Mouse (Mus musculus) stomach, embryonic 14.5 days (tissue): Measurements from ENCODE around the gene Ppil2. TPM values are rescaled to one million over a fixed set of nuclear protein-coding genes. Genes with fewer than 3 reads are reported as not detected.
A peak's percentile ranks its signal among the peaks of the same experiment; 100 is the strongest.

Experiments used
- ATAC-seq: fragments of 200-750 bp; cut with Nextera tagmentation; 2 replicates; pipeline ENCODE4 v1.8.0; 2017; ENCODE audit warnings: low read depth, moderate TSS enrichment; ENCODE audit not compliant: insufficient number of reproducible peaks, insufficient read depth, low FRiP score
- H3K27ac ChIP-seq: fragments of 300-500 bp; sonication (generic); 2 replicates; pipeline ENCODE4 v1.5.1; 2014; ENCODE audit warnings: mild to moderate bottlenecking, low read length, moderate library complexity, mixed read lengths
- H3K27me3 ChIP-seq: fragments of 300-500 bp; sonication (generic); 2 replicates; pipeline ENCODE4 v1.6.1; 2014; ENCODE audit warnings: low read length, control low read depth, mixed read lengths; ENCODE audit not compliant: control insufficient read depth, insufficient read depth
- H3K36me3 ChIP-seq: fragments of 300-500 bp; sonication (generic); 2 replicates; pipeline ENCODE4 v1.6.1; 2014; ENCODE audit warnings: mild to moderate bottlenecking, control low read depth, low read length, moderate library complexity, mixed read lengths; ENCODE audit not compliant: control insufficient read depth, insufficient read depth
- H3K4me1 ChIP-seq: fragments of 300-500 bp; sonication (generic); 2 replicates; pipeline ENCODE4 v1.6.1; 2014; ENCODE audit warnings: low read length, control low read depth, mixed read lengths; ENCODE audit not compliant: control insufficient read depth, insufficient read depth
- H3K4me2 ChIP-seq: fragments of 300-500 bp; sonication (generic); replicated peaks from 2 replicates; pipeline ENCODE4 v1.6.1; 2014; ENCODE audit warnings: low read depth, low read length, control low read depth
- H3K4me3 ChIP-seq: fragments of 300-500 bp; sonication (generic); 2 replicates; pipeline ENCODE4 v1.5.1; 2014; ENCODE audit warnings: low read depth, low read length, control low read depth
- H3K9ac ChIP-seq: fragments of 300-500 bp; sonication (generic); replicated peaks from 2 replicates; pipeline ENCODE4 v1.6.1; 2014; ENCODE audit warnings: low read depth, mild to moderate bottlenecking, control low read depth, low read length, moderate library complexity, mixed read lengths
- H3K9me3 ChIP-seq: fragments of 300-500 bp; sonication (generic); 2 replicates; pipeline ENCODE4 v1.6.1; 2016; ENCODE audit warnings: low read depth, low read length, control low read depth; ENCODE audit not compliant: control insufficient read depth
- WGBS: fragments of 180-500 bp; shearing (Covaris S2); extraction: QIAGEN DNeasy Blood & Tissue Kit; methylation state at CpG from one replicate; pipeline ENCODE4 v1.1.7; 2014; 5-methylcytosine and 5-hydroxymethylcytosine counted together
- polyA plus RNA-seq: library from polyadenylated mRNA; unstranded; fragments of >200 nt; fragmentation: Nextera tagmentation; extraction: Ambion mirVana; gene quantifications from 2 replicates; pipeline ENCODE4 v1.2.1, GENCODE M21; 2014

Ppil2 gene
- polyA plus RNA-seq: 134 and 136 TPM in 2 replicates

DNA sequence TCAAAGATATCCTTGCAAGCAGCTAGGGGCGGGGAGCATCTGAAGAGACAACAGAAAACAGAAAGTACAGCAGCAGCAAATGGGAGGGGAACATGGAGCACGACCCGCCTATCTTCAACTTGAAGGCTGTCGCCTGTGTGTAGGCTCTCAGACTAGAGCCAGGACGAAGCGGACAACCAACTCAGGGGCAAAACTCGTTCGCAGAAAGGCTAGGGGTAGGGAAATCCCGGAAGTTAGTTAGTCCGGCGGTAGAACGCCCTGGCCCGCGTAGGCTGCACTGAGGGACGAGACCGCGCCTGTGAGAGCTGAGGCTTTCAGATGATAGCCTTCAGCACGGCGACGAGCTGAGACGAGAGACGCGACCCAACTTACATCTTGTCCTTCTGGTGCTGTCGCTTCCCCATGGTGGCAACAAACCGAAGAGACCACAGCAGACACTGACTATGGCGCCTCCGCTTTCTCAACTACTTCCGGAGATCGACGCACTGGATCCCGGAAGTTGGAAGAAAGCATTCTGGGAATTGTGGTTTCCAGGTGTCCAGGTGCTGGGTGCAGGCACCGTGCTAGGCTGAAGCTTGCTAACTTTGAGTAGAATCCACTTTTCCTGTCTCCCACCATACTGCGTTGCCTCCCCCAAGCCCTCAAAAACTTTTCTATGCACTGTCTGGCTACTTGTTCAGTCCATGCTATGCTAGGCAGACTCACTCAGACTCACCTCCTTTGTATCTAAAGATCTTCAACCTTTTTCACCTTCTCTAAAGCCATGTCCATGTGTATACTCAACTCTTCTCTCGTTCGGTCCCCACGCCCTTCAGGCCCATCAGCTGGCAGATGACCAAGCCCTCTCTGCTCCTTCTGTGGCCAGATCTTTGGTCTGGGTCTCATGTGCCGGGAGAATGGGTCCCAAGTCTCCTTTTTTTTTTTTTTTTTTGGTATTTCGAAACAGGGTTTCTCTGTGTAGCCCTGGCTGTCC, at the start of gene Ppil2:
TSS of gene Ppil2 (minus strand) at position 487 of the 973 bp plus-strand sequence.
- Histone ChIP-seq H3K9ac (peak within 1 kb of the TSS; percentile 68), H3K9me3 (no peaks in the 10 kb centered on the region), H3K27me3 (no peaks in the 10 kb centered on the region), H3K4me3 (peak within 1 kb of the TSS; percentile 92), H3K4me1 (peaks cover 6% of the 10 kb centered on the region; the same call in 1 of the 2 replicates), H3K27ac (peak within 1 kb of the TSS; percentile 33; the same call in 1 of the 2 replicates), H3K36me3 (peaks cover 26% of the 10 kb centered on the region), H3K4me2 (peak within 1 kb of the TSS; percentile 60)
- WGBS: 8% methylated on average over 38 of the region's 38 CpGs
- ATAC-seq: peak; percentile 71; the same call in 1 of the 2 replicates

DNA sequence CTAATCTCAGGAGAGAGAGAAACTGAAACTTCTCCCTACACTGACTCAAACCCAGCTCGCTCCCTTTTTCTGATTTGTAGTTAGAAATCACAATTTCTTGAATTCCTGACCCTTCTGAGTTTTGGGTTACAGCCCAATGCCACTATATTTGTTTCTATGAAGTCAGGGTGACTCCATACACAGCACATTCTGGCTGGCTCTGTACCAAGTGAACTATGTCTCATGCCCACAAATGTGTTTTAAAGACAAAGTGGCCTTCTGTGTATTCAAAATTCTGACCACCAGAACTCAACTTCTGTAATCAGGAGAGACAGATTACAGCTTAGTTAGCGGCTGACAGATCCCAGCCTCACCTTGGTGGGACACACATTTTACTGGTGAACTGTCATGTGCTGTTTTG, 43.3 kb upstream of the Ppil2 start:
- Histone ChIP-seq H3K9me3 (no peaks in the 10 kb centered on the region), H3K9ac (no peak overlapping the region), H3K27ac (no peak overlapping the region), H3K27me3 (no peaks in the 10 kb centered on the region), H3K4me1 (no peaks in the 10 kb centered on the region), H3K4me2 (no peak overlapping the region), H3K4me3 (no peak overlapping the region), H3K36me3 (peaks cover 44% of the 10 kb centered on the region)
- ATAC-seq: no peak
- WGBS: 88% methylated on average over 2 of the region's 2 CpGs

DNA sequence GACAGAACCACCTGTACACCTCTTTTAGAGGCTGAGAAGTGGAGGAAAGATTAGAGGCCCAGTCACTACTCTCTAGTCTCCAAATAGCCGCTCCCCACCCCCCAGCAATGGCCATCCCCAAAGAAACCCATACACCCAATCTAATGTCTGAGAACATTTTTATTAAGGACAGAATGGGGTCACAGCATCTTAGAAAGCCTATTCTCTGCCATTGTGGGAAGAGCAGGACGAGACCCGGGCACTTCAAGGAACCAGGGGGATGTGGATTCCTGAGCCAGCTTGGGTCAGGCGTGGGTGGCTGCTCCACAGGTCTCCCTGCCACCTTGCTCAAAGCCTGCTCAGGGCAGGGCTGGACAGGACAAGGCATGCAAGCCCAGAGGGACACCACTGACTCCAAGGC, 40.8 kb upstream of the Ppil2 start:
- Histone ChIP-seq H3K4me1 (peaks cover 10% of the 10 kb centered on the region; the same call in 1 of the 2 replicates), H3K36me3 (peaks cover 26% of the 10 kb centered on the region), H3K4me2 (no peak overlapping the region), H3K4me3 (no peak overlapping the region), H3K27me3 (no peaks in the 10 kb centered on the region), H3K27ac (no peak overlapping the region), H3K9me3 (no peaks in the 10 kb centered on the region), H3K9ac (no peak overlapping the region)
- WGBS: 96% methylated on average over 4 of the region's 4 CpGs
- ATAC-seq: no peak

DNA sequence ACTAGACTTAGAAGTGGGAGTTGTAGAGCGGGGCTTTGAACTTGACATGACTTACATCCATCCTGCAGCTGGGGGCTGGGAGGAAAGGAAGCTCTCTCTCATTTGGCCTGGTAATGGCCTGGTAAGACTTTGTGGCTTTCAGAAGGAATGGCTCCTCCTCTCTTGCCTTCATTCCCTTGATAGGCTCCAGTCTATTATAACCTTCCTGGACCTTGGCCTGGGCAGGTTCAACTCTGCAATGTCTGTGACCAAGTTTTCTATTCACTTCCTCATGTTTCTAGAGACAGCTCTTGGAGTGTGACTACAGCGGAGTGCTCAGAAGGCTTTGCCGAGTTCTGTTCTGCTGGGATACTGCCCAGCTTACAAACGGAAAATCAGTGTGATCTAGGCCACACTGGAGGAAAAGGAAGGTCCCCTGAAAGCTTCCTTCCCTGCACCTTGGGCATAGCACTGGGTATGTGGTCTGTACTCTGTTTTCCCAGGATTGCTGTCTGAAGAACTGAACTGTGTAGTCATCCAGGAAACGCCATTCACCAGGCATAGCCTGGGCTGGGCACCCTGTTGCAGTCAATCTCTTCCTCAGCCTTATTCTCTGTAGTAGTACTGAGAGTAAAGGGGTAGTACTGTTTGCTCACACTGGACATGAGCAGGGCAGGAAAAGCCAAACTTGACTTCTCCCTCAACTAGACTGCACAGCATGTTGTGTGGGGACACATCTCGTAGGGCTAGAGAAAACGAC, 39.6 kb upstream of the Ppil2 start:
- Histone ChIP-seq H3K4me2 (no peak overlapping the region), H3K9me3 (no peaks in the 10 kb centered on the region), H3K36me3 (peaks cover 26% of the 10 kb centered on the region), H3K4me3 (no peak overlapping the region), H3K27me3 (no peaks in the 10 kb centered on the region), H3K4me1 (peaks cover 10% of the 10 kb centered on the region; the same call in 1 of the 2 replicates), H3K27ac (no peak overlapping the region), H3K9ac (no peak overlapping the region)
- 82% methylated on average over 7 of the region's 7 CpGs for WGBS
- no peak for ATAC-seq

DNA sequence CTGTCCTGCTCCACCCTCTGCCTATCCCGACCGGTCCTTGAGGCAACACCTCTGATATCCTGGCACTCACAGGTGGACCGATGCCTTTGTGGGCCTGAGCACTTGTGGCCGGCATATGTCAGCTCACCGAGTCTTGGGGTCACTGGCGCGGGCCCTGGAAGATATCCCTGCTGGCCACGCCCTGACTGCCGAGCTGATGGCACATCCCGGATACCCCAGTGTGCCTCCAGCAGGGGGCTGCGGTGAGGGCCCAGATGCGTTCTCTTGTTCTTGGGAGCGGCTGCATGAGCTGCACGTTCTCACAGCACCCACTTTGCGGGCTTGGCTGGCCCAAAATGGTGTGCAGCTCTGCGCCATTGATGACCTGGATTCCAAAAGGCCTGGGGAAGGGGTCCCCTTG, 37.0 kb upstream of the Ppil2 start:
- Histone ChIP-seq H3K36me3 (peaks cover 11% of the 10 kb centered on the region; the same call in 1 of the 2 replicates), H3K27me3 (no peaks in the 10 kb centered on the region), H3K9ac (no peak overlapping the region)

DNA sequence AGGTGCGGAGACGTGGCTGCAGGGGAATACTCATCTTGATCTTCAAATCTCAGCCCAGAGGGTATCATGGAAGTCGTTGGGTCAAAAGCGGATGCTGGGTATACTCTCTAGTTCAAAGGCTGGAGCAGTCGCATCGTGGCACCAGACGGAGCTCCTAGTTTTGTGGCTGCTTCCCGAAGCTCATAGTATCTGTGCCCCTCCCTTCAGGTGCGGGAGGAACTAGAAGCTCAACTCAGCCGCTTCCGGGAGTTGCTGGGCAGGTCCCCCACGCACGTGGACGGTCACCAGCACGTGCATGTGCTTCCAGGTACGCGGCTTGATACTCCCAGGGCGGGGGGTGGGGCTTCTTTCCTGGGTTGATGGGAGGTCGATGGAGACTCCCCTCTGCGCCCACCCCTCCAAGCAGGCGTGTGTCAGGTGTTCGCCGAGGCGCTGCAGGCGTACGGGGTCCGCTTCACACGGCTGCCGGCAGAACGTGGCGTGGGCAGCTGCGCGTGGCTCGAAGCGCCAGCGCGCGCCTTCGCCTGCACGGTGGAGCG, 36.4 kb upstream of the Ppil2 start:
- peak; percentile 20; the same call in 1 of the 2 replicates for ATAC-seq

More for the DNA sequence above, 37.0 kb upstream of the Ppil2 start:
- WGBS: 13% methylated on average over 16 of the region's 16 CpGs
- Histone ChIP-seq H3K4me3 (peak overlapping the region; percentile 52), H3K4me2 (peak overlapping the region; percentile 99), H3K4me1 (peaks cover 10% of the 10 kb centered on the region; the same call in 1 of the 2 replicates), H3K9me3 (no peaks in the 10 kb centered on the region), H3K27ac (no peak overlapping the region)
- ATAC-seq: no peak

DNA sequence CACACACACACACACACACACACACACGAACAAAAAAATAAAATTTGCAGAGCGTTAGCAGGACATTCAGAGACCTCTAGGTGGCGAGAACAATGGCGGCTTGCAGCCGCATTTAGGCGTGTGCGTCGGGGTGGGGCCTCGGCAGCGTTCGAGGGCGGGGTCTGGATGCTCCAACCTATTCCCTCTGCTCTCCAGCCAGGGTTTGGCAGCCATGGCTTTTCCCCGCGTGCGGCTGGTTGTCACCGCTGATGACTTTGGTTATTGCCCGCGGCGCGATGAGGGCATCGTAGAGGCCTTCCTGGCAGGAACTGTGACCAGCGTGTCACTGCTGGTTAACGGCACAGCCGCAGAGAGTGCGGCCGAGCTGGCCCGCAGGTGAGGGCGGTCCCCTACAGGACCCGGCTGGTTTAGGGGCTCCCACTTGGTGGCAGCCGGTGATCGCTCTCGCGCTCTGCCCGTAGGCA, 35.7 kb upstream of the Ppil2 start, which contains the start of gene Ccdc116:
TSS of gene Ccdc116 (minus strand) at position 458 of the 464 bp plus-strand sequence.
- Histone ChIP-seq H3K27ac (no peak within 1 kb of the TSS), H3K4me2 (peak within 1 kb of the TSS; percentile 99), H3K36me3 (no peaks in the 10 kb centered on the region), H3K9ac (peak within 1 kb of the TSS; percentile 22; the same call in 1 of the 2 replicates), H3K27me3 (no peaks in the 10 kb centered on the region), H3K9me3 (no peaks in the 10 kb centered on the region), H3K4me3 (peak within 1 kb of the TSS; percentile 52), H3K4me1 (peaks cover 10% of the 10 kb centered on the region; the same call in 1 of the 2 replicates)
- ATAC-seq: peak; percentile 78
- 1% methylated on average over 34 of the region's 34 CpGs for WGBS

More for the DNA sequence above, 36.4 kb upstream of the Ppil2 start:
- Histone ChIP-seq H3K36me3 (peaks cover 4% of the 10 kb centered on the region; the same call in 1 of the 2 replicates), H3K9me3 (no peaks in the 10 kb centered on the region), H3K4me1 (peaks cover 10% of the 10 kb centered on the region; the same call in 1 of the 2 replicates), H3K9ac (peak overlapping the region; percentile 22; the same call in 1 of the 2 replicates), H3K4me3 (peak overlapping the region; percentile 52), H3K4me2 (peak overlapping the region; percentile 99), H3K27ac (no peak overlapping the region), H3K27me3 (no peaks in the 10 kb centered on the region)
- under 1% methylated on average over 41 of the region's 41 CpGs for WGBS
